Mouse (Mus musculus) heart, embryonic 13.5 days (tissue): ENCODE results near the gene Chd9. TPM values are rescaled to one million over a fixed set of nuclear protein-coding genes. Genes with fewer than 3 reads are reported as not detected.
"Not testable (repeated sequence)": the region's sequence is repeated elsewhere in the genome, so short reads cannot be mapped to it uniquely, and the experiment has no call there.

ENCODE experiments used
- ATAC-seq: fragments of 200-750 bp; cut with Nextera tagmentation; 2 replicates; pipeline ENCODE4 v1.8.0; 2017; ENCODE audit warnings: moderate TSS enrichment; ENCODE audit not compliant: insufficient number of reproducible peaks, low FRiP score, low TSS enrichment; ENCODE audit errors: extremely low read depth
- H3K27ac ChIP-seq: fragments of 300-500 bp; sonication (generic); replicated peaks from 2 replicates; pipeline ENCODE4 v1.5.1; 2015; ENCODE audit warnings: moderate library complexity, mild to moderate bottlenecking, inconsistent platforms
- H3K27me3 ChIP-seq: fragments of 300-500 bp; sonication (generic); replicated peaks from 2 replicates; pipeline ENCODE4 v1.6.1; 2015; ENCODE audit warnings: mild to moderate bottlenecking, inconsistent platforms
- H3K36me3 ChIP-seq: fragments of 300-500 bp; sonication (generic); 2 replicates; pipeline ENCODE4 v1.6.1; 2015; ENCODE audit warnings: mild to moderate bottlenecking, inconsistent platforms
- H3K4me1 ChIP-seq: fragments of 300-500 bp; sonication (generic); 2 replicates; pipeline ENCODE4 v1.6.1; 2015; ENCODE audit warnings: inconsistent platforms
- H3K4me2 ChIP-seq: fragments of 300-500 bp; sonication (generic); 2 replicates; pipeline ENCODE4 v1.6.1; 2015; ENCODE audit warnings: inconsistent platforms, mild to moderate bottlenecking, moderate library complexity
- H3K4me3 ChIP-seq: fragments of 300-500 bp; sonication (generic); 2 replicates; pipeline ENCODE4 v1.5.1; 2015; ENCODE audit warnings: moderate library complexity, mild to moderate bottlenecking, inconsistent platforms
- H3K9ac ChIP-seq: fragments of 300-500 bp; sonication (generic); 2 replicates; pipeline ENCODE4 v1.6.1; 2015; ENCODE audit warnings: inconsistent platforms, mild to moderate bottlenecking, moderate library complexity
- H3K9me3 ChIP-seq: fragments of 300-500 bp; sonication (generic); 2 replicates; pipeline ENCODE4 v1.6.1; 2016; ENCODE audit warnings: inconsistent platforms
- WGBS: fragments of 180-500 bp; shearing (Covaris S2); methylation state at CpG from one replicate; pipeline ENCODE4 v1.1.7; 2015; ENCODE audit warnings: mixed read lengths; 5-methylcytosine and 5-hydroxymethylcytosine counted together
- polyA plus RNA-seq: library from polyadenylated mRNA; unstranded; fragments of >200 nt; fragmentation: Nextera tagmentation; extraction: Ambion mirVana; gene quantifications from 2 replicates; pipeline ENCODE4 v1.2.1, GENCODE M21; 2015

Gene Chd9
- polyA plus RNA-seq, 1 experiment from 2014 or later: 42.3 TPM

DNA sequence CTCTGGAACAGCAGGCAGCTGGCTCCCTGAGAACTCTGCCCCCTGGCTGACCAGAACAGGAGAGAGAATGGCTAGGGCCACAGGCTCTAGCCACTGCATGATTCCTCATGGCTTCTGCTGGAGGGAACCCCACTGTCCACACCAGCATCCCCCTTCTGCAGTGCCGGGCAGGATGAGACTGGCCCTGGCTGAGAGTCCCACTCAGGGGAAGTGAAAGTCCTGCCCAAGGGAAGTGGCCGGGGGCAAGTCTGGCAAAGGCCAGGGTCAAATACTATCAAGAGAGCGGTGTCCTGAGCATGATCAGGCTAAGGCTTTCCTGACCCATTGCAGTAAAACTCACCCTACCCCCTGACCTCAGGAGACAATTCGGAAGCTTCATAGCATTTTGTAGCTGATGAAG, 44.9 kb downstream of the Chd9 start:
- peaks cover 62% of the 10 kb centered on the region for H3K4me1 ChIP-seq
- WGBS: 73% methylated on average over 4 of the region's 4 CpGs
- H3K9me3 ChIP-seq: no peaks in the 10 kb centered on the region
- ATAC-seq: no peak
- H3K4me2 ChIP-seq: no peak overlapping the region
- no peak overlapping the region for H3K9ac ChIP-seq
- H3K4me3 ChIP-seq: no peak overlapping the region
- no peak overlapping the region for H3K27ac ChIP-seq
- no peaks in the 10 kb centered on the region; the same call in 1 of the 2 replicates for H3K27me3 ChIP-seq
- H3K36me3 ChIP-seq: no peaks in the 10 kb centered on the region

DNA sequence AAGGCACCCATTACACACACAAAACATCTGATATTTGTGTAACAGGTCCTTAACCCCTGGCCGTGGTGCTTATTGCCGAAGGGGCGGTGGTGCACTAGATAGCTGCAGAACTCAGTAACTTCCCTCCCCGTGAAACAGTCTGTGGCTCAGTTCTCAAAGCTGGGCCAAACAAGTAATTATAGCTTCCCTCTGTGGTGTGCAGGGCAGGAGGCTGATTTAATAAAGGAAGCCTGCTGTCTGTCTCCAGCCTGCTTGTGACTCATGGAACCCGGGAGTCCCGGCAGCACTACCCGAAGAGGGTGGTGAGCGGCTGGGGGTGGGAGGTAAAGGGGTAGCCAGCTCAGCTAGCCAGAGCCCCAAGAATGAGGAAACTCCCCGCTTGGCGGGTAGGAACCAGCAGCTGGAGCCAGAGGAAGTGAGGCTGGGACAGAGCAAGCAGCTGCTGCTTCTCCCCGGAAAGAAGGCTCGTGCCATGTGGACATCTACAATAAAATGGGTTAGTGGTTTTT, 48.1 kb downstream of the Chd9 start:
- 8% methylated on average over 12 of the region's 12 CpGs for WGBS
- Histone ChIP-seq H3K4me1 (peaks cover 44% of the 10 kb centered on the region), H3K27ac (peak overlapping the region; percentile 83), H3K9ac (peak overlapping the region; percentile 83), H3K36me3 (no peaks in the 10 kb centered on the region), H3K9me3 (no peaks in the 10 kb centered on the region), H3K27me3 (no peaks in the 10 kb centered on the region), H3K4me3 (peak overlapping the region; percentile 63), H3K4me2 (peak overlapping the region; percentile 79)
- ATAC-seq: no peak; the same call in 1 of the 2 replicates

DNA sequence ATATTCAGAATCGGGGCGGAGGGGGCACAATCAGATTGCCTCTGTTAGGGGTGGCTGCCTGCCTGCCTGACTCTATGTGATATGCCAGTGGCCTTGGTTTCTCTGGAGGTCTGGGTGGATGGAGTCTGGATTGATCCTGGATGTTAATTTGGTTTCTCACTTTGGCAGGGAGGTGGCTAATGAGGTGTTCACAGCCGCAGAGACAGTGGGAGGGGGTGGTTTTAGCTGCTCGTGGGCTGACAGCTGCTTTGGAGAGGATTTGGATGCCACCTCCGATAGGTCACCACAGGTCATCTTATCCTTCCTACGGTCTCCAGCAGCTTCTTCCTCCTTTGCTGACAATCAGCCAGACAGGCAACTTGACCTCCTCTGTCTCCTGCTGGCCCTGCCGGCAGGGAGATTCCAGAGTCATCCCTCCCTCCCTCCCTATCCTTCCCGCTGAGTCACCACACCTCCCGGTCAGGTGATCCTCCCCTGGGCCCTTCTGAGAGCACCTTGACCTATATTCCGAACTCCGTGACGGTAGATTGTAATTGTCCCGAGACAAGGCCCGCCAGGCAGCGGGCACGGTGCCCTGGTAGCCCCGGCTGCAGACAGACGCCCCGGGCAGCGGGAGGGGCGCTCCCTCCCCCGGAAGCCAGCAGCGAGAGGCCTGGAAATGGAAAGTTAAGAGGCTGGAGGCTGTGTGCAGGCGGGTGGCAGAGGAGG, 48.7 kb downstream of the Chd9 start:
- 2% methylated on average over 24 of the region's 24 CpGs for WGBS
- Histone ChIP-seq H3K4me1 (peaks cover 38% of the 10 kb centered on the region), H3K27me3 (no peaks in the 10 kb centered on the region), H3K4me2 (peak overlapping the region; percentile 79), H3K27ac (peak overlapping the region; percentile 83), H3K36me3 (no peaks in the 10 kb centered on the region), H3K4me3 (peak overlapping the region; percentile 63), H3K9ac (peak overlapping the region; percentile 83), H3K9me3 (no peaks in the 10 kb centered on the region)
- ATAC-seq: peak; percentile 58

DNA sequence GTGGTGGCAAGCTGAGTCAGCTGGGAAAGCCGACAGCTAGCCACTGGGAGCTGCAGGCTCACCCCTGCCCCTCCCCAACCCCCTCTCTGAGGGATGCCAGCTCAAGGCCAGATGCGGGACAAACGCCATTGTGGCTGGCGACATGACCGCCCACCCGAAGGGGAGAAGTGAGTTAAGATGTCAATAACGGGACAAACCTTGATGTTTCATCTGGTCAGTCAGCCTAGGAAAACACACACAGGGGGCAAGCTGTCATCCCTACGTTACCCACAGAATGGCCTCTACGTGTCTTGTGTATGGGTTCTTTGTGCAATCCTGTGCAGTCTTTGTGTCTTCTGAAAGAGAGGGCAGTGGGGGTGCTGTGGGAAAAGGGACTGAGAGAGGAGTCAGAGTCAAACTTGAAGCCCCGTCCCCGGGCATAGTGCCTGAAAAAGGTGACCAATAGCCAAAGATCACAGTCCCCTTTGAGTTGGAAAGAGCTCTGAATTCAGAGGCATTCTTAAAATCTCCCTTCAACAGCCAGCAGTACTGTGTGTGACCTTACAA, 49.4 kb downstream of the Chd9 start:
- Histone ChIP-seq H3K27me3 (no peaks in the 10 kb centered on the region), H3K4me1 (peaks cover 37% of the 10 kb centered on the region), H3K9me3 (no peaks in the 10 kb centered on the region), H3K4me3 (peak overlapping the region; percentile 63), H3K4me2 (peak overlapping the region; percentile 79), H3K9ac (peak overlapping the region; percentile 83), H3K27ac (peak overlapping the region; percentile 83), H3K36me3 (no peaks in the 10 kb centered on the region)
- under 1% methylated on average over 11 of the region's 11 CpGs for WGBS
- ATAC-seq: no peak

DNA sequence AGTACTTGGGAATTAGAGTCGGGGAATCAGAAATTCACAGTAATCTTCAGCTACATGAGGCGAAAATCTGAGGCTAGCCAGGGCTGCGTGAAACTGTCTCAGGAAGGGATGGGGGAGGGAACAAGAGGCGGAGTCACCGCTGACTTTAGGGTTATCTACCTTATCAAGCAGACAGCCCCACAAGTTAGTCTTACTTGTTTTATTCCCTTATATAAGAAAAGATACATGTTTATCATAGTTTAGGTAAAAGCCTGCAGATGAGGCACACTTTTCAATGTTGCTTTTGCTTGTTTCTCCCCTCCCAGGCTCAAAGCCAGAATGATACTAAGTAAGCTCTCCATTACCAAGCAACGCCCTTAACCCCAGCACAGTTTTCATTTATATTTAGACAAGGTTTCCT, 50.4 kb downstream of the Chd9 start:
- H3K36me3 ChIP-seq: no peaks in the 10 kb centered on the region
- H3K9ac ChIP-seq: no peak overlapping the region
- no peak overlapping the region for H3K4me3 ChIP-seq
- no peaks in the 10 kb centered on the region for H3K9me3 ChIP-seq
- H3K27me3 ChIP-seq: no peaks in the 10 kb centered on the region
- WGBS: 51% methylated on average over 6 of the region's 6 CpGs
- H3K27ac ChIP-seq: no peak overlapping the region
- ATAC-seq: no peak
- H3K4me2 ChIP-seq: no peak overlapping the region
- H3K4me1 ChIP-seq: peaks cover 37% of the 10 kb centered on the region

- Histone ChIP-seq H3K9me3 (no peaks in the 10 kb centered on the region), H3K4me2 (no peak overlapping the region), H3K4me1 (peaks cover 37% of the 10 kb centered on the region), H3K9ac (no peak overlapping the region), H3K27ac (no peak overlapping the region), H3K36me3 (no peaks in the 10 kb centered on the region), H3K4me3 (no peak overlapping the region), H3K27me3 (no peaks in the 10 kb centered on the region)
- 64% methylated on average over 4 of the region's 4 CpGs for WGBS
- ATAC-seq: no peak
These were observed 51.9 kb downstream of the Chd9 start for GRCm38 (mm10) chr8:90880041-90880440.

DNA sequence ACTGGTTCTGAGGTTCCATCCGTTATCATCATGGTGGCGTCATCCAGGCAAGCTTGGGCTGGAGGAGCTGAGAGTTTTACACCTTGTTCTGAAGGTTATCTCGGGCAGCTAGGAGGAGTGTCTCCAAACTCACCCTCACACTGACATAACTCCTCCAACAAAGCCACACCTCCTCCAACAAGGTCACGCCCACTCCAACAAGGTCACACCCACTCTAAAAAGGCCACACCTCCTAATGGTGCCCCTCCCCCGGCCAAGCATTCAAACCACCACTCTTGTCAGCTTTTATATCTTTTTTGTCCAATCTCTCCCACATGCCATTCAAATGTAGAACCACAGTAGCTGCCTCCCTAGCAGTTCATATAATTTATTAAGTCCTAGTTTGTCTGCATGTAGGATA, 53.0 kb downstream of the Chd9 start:
- Histone ChIP-seq H3K9me3 (no peaks in the 10 kb centered on the region), H3K36me3 (no peaks in the 10 kb centered on the region), H3K4me2 (no peak overlapping the region), H3K27me3 (no peaks in the 10 kb centered on the region), H3K9ac (no peak overlapping the region), H3K4me1 (peaks cover 32% of the 10 kb centered on the region), H3K4me3 (no peak overlapping the region), H3K27ac (no peak overlapping the region)
- ATAC-seq: no peak
- 77% methylated on average over 5 of the region's 5 CpGs for WGBS

GRCm38 (mm10) chr8:90882088-90882691, 54.0 kb downstream of the Chd9 start:
- H3K4me1 ChIP-seq: peaks cover 22% of the 10 kb centered on the region
- no peak overlapping the region for H3K27ac ChIP-seq
- H3K4me3 ChIP-seq: no peak overlapping the region
- H3K9ac ChIP-seq: no peak overlapping the region
- H3K36me3 ChIP-seq: no peaks in the 10 kb centered on the region
- H3K9me3 ChIP-seq: no peaks in the 10 kb centered on the region
- no peak for ATAC-seq
- no peak overlapping the region for H3K4me2 ChIP-seq
- no peaks in the 10 kb centered on the region for H3K27me3 ChIP-seq
- WGBS: 81% methylated on average over 16 of the region's 16 CpGs

DNA sequence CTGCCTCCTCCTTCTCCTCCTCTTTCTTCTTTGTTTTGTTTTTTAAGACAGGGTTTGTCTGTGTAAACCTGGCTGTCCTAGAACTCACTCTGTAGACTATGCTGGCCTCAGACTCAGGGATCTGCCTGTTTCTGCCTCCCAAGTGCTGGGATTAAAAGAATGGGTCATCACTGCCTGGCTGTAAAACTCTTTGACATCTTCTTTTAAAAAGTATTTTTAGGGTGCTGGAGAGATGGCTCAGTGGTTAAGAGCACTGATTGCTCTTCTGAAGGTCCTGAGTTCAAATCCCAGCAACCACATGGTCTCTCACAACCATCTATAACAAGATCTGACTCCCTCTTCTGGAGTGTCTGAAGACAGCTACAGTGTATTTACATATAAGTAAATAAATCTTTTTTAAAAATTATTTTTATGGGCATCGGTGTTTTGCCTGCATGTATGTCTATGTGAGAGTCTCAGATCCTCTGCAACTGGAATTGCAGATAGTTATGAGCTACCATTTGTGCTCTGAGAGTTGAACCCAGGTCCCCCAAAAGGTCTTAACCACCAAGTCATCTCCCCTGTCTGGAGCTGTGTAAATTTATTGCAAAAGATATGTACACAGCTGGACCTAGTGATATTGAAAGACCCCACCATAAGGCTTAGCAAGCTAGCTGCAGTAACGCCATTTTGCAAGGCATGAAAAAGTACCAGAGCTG, 57.7 kb downstream of the Chd9 start:
- H3K4me2 ChIP-seq: no peak overlapping the region
- no peaks in the 10 kb centered on the region for H3K27me3 ChIP-seq
- H3K4me3 ChIP-seq: no peak overlapping the region
- H3K27ac ChIP-seq: no peak overlapping the region
- ATAC-seq: no peak
- 71% methylated on average over 2 of the region's 2 CpGs for WGBS
- H3K36me3 ChIP-seq: no peaks in the 10 kb centered on the region
- peaks cover 3% of the 10 kb centered on the region; the same call in 1 of the 2 replicates for H3K4me1 ChIP-seq
- H3K9ac ChIP-seq: no peak overlapping the region
- H3K9me3 ChIP-seq: no peaks in the 10 kb centered on the region

GRCm38 (mm10) chr8:90886369-90886712, 58.2 kb downstream of the Chd9 start:
- H3K4me2 ChIP-seq, H3K4me1 ChIP-seq, H3K27ac ChIP-seq, H3K9me3 ChIP-seq, H3K27me3 ChIP-seq, H3K36me3 ChIP-seq, H3K4me3 ChIP-seq, ATAC-seq, H3K9ac ChIP-seq: not testable (repeated sequence)
- WGBS: no CpG with 5 or more reads among the region's 15 CpGs

- not testable (repeated sequence) for H3K27ac ChIP-seq, H3K9ac ChIP-seq, ATAC-seq, H3K9me3 ChIP-seq, H3K4me2 ChIP-seq, H3K27me3 ChIP-seq, H3K4me1 ChIP-seq, H3K36me3 ChIP-seq
- no CpG with 5 or more reads among the region's 20 CpGs for WGBS
- peak overlapping the region; percentile 48 for H3K4me3 ChIP-seq
These were observed 59.2 kb downstream of the Chd9 start for GRCm38 (mm10) chr8:90887328-90887727.
